Mouse (Mus musculus): ENCODE measurements around the gene Tut7. TPM values are rescaled to one million over a fixed set of nuclear protein-coding genes. Genes with fewer than 3 reads are reported as not detected.

The Tut7 gene
- total and polyA plus RNA-seq, 3 experiments, result 47.7 to 135 (median 53.8) TPM

DNA sequence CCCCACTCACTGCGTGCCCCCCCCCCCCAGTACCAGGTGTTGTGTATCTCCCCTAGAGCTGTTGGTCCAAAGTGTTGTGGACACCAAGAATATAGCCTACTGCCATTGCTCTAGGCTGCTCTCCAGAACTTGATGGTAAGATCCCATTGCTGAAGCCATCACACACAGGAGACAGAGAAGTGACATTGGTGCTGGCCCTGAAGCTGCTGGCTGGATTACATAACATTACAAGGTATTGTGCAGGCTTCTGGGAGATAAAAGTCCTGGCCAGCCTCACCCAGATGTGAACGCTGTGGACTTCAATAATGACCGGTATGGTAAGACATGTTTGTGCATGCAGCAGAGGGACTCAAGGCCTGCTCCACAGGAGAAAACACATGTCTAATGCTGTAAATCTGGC lies 15.5 kb upstream of the Tut7 start:
- no peak for TF ChIP-seq CHD2 (IDR thresholded peaks at IDR 0.05; ENCODE audit: low read length)
- TF ChIP-seq MAX (IDR thresholded peaks at IDR 0.05; ENCODE audit: low read length), result no peak
- no peak for TF ChIP-seq JUND (IDR thresholded peaks at IDR 0.05; ENCODE audit: low read depth, low read length)
- TF ChIP-seq ZNF384 (IDR thresholded peaks at IDR 0.05; ENCODE audit: low read depth, low read length), result no peak
- no peak for TF ChIP-seq MXI1 (IDR thresholded peaks at IDR 0.05; ENCODE audit: low read depth, low read length)
- no peak for TF ChIP-seq CTCF (IDR thresholded peaks at IDR 0.05 in 2 of 3, conservative IDR thresholded peaks at IDR 0.05 in 1 of 3; ENCODE audit: control insufficient read depth in 1 of 3, insufficient read depth in 1 of 3, low read depth in 2 of 3, low read length in 3 of 3, poor library complexity in 1 of 3, severe bottlenecking in 1 of 3)
- TF ChIP-seq EP300 (IDR thresholded peaks at IDR 0.05; ENCODE audit: low read depth in 1 of 2, low read length in 2 of 2), result no peak
- TF ChIP-seq NRF1 (IDR thresholded peaks at IDR 0.05; ENCODE audit: insufficient read depth, low read depth, low read length, poor library complexity, severe bottlenecking), result no peak
- H3K9ac ChIP-seq (ENCODE audit: control insufficient read depth, low read depth, low read length, poor library complexity, severe bottlenecking), result no peak overlapping the region
- no peak overlapping the region for H3K27ac ChIP-seq (ENCODE audit: control insufficient read depth, low read depth, low read length)
- peaks cover 0 to 10% of the 10 kb centered on the region in 2 experiments; a peak in 2 of 4 replicates for H3K36me3 ChIP-seq (ENCODE audit: control insufficient read depth in 1 of 2, insufficient read depth in 2 of 2, low read length in 2 of 2)
- no peaks in the 10 kb centered on the region for H3K79me2 ChIP-seq (ENCODE audit: control insufficient read depth, insufficient read depth, low read length, poor library complexity)
- H3K27me3 ChIP-seq (ENCODE audit: control insufficient read depth in 1 of 2, insufficient read depth in 2 of 2, low read length in 2 of 2), result no peaks in the 10 kb centered on the region
- H3K4me3 ChIP-seq (ENCODE audit: control insufficient read depth in 1 of 2, insufficient read depth in 1 of 2, low read depth in 2 of 2, low read length in 2 of 2), result no peak overlapping the region
- DNase-seq (ENCODE audit: low read depth, low spot score), result no peak
- no peaks in the 10 kb centered on the region for H3K9me3 ChIP-seq (replicated peaks; ENCODE audit: insufficient read depth, low read length)
- H3K4me1 ChIP-seq (ENCODE audit: control insufficient read depth in 1 of 2, insufficient read depth in 2 of 2, low read length in 2 of 2), result peaks cover 0 to 8% of the 10 kb centered on the region in 2 experiments; a peak in 2 of 4 replicates

DNA sequence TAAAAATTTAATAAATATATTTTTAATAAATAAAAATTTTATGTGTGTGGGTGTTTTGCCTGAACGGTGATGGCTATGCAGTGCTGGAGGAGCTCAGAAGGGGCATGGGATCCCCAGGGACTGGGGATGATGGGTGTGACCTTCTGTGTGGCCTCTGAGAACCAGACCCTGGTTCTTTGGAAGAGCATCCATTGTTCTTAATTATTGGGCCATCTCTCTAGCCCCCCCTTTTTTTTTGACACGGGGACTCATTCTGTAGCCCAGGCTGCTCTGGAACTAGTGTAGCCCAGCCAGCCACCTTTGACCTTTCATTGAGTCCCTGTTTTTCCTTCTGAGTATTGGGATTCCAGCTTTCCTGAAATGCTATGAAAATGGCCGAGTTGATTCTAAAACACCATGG lies 13.9 kb upstream of the Tut7 start:
- peaks cover 0 to 12% of the 10 kb centered on the region in 2 experiments; a peak in 2 of 4 replicates for H3K4me1 ChIP-seq (ENCODE audit: control insufficient read depth in 1 of 2, insufficient read depth in 2 of 2, low read length in 2 of 2)
- peak overlapping the region in 1 of 2 experiments; percentile 56; a peak in 1 of 4 replicates for H3K4me3 ChIP-seq (ENCODE audit: control insufficient read depth in 1 of 2, insufficient read depth in 1 of 2, low read depth in 2 of 2, low read length in 2 of 2)
- no peaks in the 10 kb centered on the region for H3K27me3 ChIP-seq (ENCODE audit: control insufficient read depth in 1 of 2, insufficient read depth in 2 of 2, low read length in 2 of 2)
- H3K36me3 ChIP-seq (ENCODE audit: control insufficient read depth in 1 of 2, insufficient read depth in 2 of 2, low read length in 2 of 2), result peaks cover 0 to 11% of the 10 kb centered on the region in 2 experiments; a peak in 2 of 4 replicates
- no peak overlapping the region for H3K27ac ChIP-seq (ENCODE audit: control insufficient read depth, low read depth, low read length)
- no peak for TF ChIP-seq RCOR1 (IDR thresholded peaks at IDR 0.05; ENCODE audit: low read depth, low read length)
- no peak for TF ChIP-seq POLR2A (IDR thresholded peaks at IDR 0.05; ENCODE audit: control insufficient read depth in 1 of 2, insufficient read depth in 1 of 2, low read depth in 1 of 2, low read length in 2 of 2, poor library complexity in 1 of 2)
- TF ChIP-seq ZC3H11A (IDR thresholded peaks at IDR 0.05; ENCODE audit: low read depth, low read length), result no peak
- TF ChIP-seq USF2 (IDR thresholded peaks at IDR 0.05; ENCODE audit: borderline replicate concordance in 1 of 2, insufficient read depth in 1 of 2, low read depth in 1 of 2, low read length in 2 of 2), result no peak
- no peak for TF ChIP-seq ZMIZ1 (IDR thresholded peaks at IDR 0.05; ENCODE audit: low read depth, low read length)
- TF ChIP-seq GABPA (IDR thresholded peaks at IDR 0.05; ENCODE audit: low read depth, low read length), result no peak
- no peak for TF ChIP-seq KAT2A (conservative IDR thresholded peaks at IDR 0.05; ENCODE audit: low read depth, low read length)
- no peak for TF ChIP-seq MXI1 (IDR thresholded peaks at IDR 0.05; ENCODE audit: low read depth, low read length)
- no peak for TF ChIP-seq MYC (IDR thresholded peaks at IDR 0.05; ENCODE audit: low read depth, low read length)
- no peak for TF ChIP-seq NRF1 (IDR thresholded peaks at IDR 0.05; ENCODE audit: insufficient read depth, low read depth, low read length, poor library complexity, severe bottlenecking)
- no peak for TF ChIP-seq CTCF (IDR thresholded peaks at IDR 0.05 in 2 of 3, conservative IDR thresholded peaks at IDR 0.05 in 1 of 3; ENCODE audit: control insufficient read depth in 1 of 3, insufficient read depth in 1 of 3, low read depth in 2 of 3, low read length in 3 of 3, poor library complexity in 1 of 3, severe bottlenecking in 1 of 3)
- TF ChIP-seq ETS1 (IDR thresholded peaks at IDR 0.05; ENCODE audit: low read depth, low read length), result no peak
- TF ChIP-seq MEF2A (IDR thresholded peaks at IDR 0.05; ENCODE audit: extremely low read depth, insufficient replicate concordance, low read depth, low read length, poor library complexity, severe bottlenecking), result no peak
- no peak for DNase-seq (ENCODE audit: low read depth, low spot score)
- H3K9me3 ChIP-seq (replicated peaks; ENCODE audit: insufficient read depth, low read length), result no peaks in the 10 kb centered on the region
- no peak overlapping the region for H3K9ac ChIP-seq (ENCODE audit: control insufficient read depth, low read depth, low read length, poor library complexity, severe bottlenecking)
- no peaks in the 10 kb centered on the region for H3K79me2 ChIP-seq (ENCODE audit: control insufficient read depth, insufficient read depth, low read length, poor library complexity)

All from MEL (cell line).